Mouse (Mus musculus): Measurements from ENCODE around the gene Igdcc4. TPM values are rescaled to one million over a fixed set of nuclear protein-coding genes. Genes with fewer than 3 reads are reported as not detected.

The Igdcc4 gene
- polyA plus RNA-seq, 1 experiment from 2014 or later = 5.6 TPM

- H3K4me3 ChIP-seq = no peak overlapping the region
- no peaks in the 10 kb centered on the region for H3K9me3 ChIP-seq (replicated peaks)
- H3K27ac ChIP-seq = no peak overlapping the region
- peaks cover 56% of the 10 kb centered on the region for H3K27me3 ChIP-seq (replicated peaks)
- H3K4me1 ChIP-seq = no peaks in the 10 kb centered on the region
- H3K9ac ChIP-seq = no peak overlapping the region
- 57% methylated on average over 2 of the region's 2 CpGs for WGBS (ENCODE audit: insufficient replicate concordance)
- ATAC-seq = no peak
- peaks cover 11% of the 10 kb centered on the region for H3K36me3 ChIP-seq
- no peak overlapping the region for H3K4me2 ChIP-seq
Measured at GRCm38 (mm10) chr9:65117516-65117915, 16.2 kb downstream of the Igdcc4 start.

DNA sequence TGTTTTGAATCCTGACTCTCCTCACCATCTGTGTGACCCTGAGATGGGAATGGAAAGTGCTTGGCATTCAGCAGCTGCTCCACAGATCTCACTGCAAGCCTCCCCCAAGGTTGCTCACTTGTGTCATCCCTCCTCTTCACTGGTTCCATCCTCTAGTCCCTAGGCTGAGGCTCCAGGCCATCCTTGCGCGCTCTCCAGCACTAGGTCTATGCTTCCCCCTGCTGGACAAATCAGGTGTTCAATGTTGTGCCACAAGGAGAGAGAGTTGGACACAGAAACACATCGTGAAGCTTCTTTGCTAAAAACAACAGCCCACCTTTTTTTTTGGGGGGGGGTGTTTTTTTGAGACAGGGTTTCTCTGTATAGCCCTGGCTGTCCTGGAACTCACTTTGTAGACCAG, 19.6 kb downstream of the Igdcc4 start:
- H3K36me3 ChIP-seq = peaks cover 11% of the 10 kb centered on the region
- no peak overlapping the region for H3K27ac ChIP-seq
- 11% methylated on average over 3 of the region's 3 CpGs for WGBS (ENCODE audit: insufficient replicate concordance)
- no peaks in the 10 kb centered on the region for H3K9me3 ChIP-seq (replicated peaks)
- no peak overlapping the region for H3K9ac ChIP-seq
- no peak overlapping the region for H3K4me2 ChIP-seq
- H3K4me3 ChIP-seq = no peak overlapping the region
- peaks cover 64% of the 10 kb centered on the region for H3K27me3 ChIP-seq (replicated peaks)
- ATAC-seq = 0 out of 2 replicates have a peak, but pooled peaks have one; percentile 38
- peaks cover 7% of the 10 kb centered on the region; the same call in 1 of the 2 replicates for H3K4me1 ChIP-seq

- no peak for ATAC-seq
- Histone ChIP-seq H3K27me3 (replicated peaks) (peaks cover 78% of the 10 kb centered on the region), H3K27ac (no peak overlapping the region), H3K36me3 (peaks cover 8% of the 10 kb centered on the region; the same call in 1 of the 2 replicates), H3K4me2 (no peak overlapping the region), H3K4me3 (no peak overlapping the region), H3K9ac (no peak overlapping the region), H3K4me1 (peaks cover 7% of the 10 kb centered on the region; the same call in 1 of the 2 replicates), H3K9me3 (replicated peaks) (no peaks in the 10 kb centered on the region)
- 13% methylated on average over 18 of the region's 18 CpGs for WGBS (ENCODE audit: insufficient replicate concordance)
Measured at GRCm38 (mm10) chr9:65122545-65122944, 21.3 kb downstream of the Igdcc4 start.

DNA sequence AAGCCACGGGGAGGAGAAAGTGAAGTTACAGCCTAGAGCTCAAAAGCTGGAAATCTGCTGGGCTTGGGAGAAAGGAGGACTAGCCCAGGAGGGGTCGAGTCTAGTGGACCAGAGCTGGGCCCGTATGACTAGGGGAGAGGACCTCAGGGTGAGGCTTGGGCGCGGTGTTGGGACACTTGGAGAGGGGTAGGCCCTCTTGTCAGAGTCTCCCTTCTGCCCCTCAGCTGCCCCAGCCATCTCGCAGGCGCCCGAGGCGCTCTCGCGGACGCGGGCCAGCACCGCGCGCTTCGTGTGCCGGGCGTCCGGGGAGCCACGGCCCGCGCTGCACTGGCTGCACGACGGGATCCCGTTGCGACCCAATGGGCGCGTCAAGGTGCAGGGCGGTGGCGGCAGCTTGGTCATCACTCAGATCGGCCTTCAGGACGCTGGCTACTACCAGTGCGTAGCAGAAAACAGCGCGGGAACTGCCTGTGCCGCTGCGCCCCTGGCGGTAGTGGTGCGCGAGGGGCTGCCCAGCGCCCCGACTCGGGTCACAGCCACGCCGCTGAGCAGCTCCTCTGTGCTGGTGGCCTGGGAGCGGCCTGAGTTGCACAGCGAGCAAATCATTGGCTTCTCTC, 22.4 kb downstream of the Igdcc4 start:
- no peak for ATAC-seq
- peaks cover 1% of the 10 kb centered on the region; the same call in 1 of the 2 replicates for H3K36me3 ChIP-seq
- peaks cover 79% of the 10 kb centered on the region for H3K27me3 ChIP-seq (replicated peaks)
- H3K9ac ChIP-seq = no peak overlapping the region
- H3K27ac ChIP-seq = no peak overlapping the region
- 4% methylated on average over 46 of the region's 48 CpGs for WGBS (ENCODE audit: insufficient replicate concordance)
- no peaks in the 10 kb centered on the region for H3K9me3 ChIP-seq (replicated peaks)
- peak overlapping the region; percentile 42 for H3K4me3 ChIP-seq
- H3K4me2 ChIP-seq = peak overlapping the region; percentile 69
- H3K4me1 ChIP-seq = peaks cover 15% of the 10 kb centered on the region; the same call in 1 of the 2 replicates

DNA sequence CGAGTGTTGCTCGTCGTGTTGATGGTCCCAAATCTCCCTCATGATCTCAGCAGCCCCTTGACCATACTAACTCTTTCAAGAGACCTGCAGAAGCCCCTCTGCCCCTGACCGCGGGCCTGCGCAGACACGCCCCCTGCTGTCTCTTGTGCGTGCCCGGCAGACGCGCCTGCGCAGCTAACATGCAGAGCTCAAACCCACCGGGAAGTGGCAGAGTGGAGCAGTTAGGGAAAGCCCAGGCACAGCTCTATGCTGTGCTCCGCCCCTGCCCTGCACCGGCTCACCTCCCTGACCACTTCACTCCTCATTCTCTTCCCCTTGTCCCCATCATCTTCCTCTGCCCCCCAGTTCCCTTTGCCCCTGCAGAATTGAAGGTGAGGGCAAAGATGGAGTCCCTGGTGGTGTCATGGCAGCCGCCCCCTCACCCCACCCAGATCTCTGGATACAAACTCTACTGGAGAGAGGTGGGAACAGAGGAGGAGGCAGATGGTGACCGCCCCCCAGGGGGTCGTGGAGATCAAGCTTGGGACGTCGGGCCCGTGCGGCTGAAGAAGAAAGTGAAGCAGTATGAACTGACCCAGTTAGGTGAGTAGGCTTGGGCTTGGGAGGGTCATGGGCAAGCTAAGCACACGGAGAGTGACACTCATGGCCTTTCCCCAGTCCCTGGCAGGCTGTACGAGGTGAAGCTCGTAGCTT, 27.0 kb downstream of the Igdcc4 start:
- 7% methylated on average over 25 of the region's 25 CpGs for WGBS (ENCODE audit: insufficient replicate concordance)
- Histone ChIP-seq H3K4me2 (peak overlapping the region; percentile 66), H3K36me3 (no peaks in the 10 kb centered on the region), H3K9me3 (replicated peaks) (no peaks in the 10 kb centered on the region), H3K9ac (peak overlapping the region; percentile 30; the same call in 1 of the 2 replicates), H3K27me3 (replicated peaks) (peaks cover 58% of the 10 kb centered on the region), H3K27ac (no peak overlapping the region), H3K4me1 (peaks cover 17% of the 10 kb centered on the region; the same call in 1 of the 2 replicates), H3K4me3 (peak overlapping the region; percentile 39)
- peak; percentile 54 for ATAC-seq

DNA sequence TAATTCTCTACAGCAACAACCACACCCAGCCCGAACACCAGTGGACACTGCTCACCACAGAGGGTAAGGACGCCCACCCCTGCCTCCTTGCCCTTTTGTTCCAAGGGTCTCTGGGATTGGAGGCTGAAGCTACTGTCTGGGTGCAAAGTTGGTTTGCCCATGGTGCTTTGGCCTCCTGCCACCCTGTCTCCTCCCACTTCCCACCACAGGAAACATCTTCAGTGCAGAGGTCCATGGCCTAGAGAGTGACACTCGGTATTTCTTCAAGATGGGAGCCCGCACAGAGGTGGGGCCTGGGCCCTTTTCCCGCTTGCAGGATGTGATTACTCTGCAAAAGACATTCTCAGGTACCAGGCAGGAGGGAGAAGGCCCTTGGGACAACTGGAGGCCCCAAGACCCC, 30.4 kb downstream of the Igdcc4 start:
- H3K27ac ChIP-seq = no peak overlapping the region
- 36% methylated on average over 5 of the region's 5 CpGs for WGBS (ENCODE audit: insufficient replicate concordance)

DNA sequence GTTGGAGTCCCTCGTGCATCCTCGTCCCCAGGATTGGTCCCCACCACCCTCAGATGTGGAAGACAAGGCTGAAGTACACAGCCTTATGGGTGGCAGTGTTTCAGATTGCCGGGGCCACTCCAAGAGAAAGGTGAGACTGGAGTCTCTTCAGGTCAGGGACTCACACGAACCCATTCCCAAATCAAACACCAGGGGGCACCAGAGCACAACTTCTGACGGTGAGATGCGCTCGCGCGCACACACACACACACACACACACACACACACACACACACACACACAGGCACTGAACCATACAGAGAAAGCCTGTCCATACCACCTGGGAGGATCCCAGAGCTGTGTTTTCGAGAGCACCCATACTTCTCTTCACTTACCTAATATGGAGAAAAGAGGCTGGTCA, 32.5 kb downstream of the Igdcc4 start:
- no peak overlapping the region for H3K27ac ChIP-seq
- 0 out of 2 replicates have a peak, but pooled peaks have one; percentile 20 for ATAC-seq
- 4% methylated on average over 10 of the region's 10 CpGs for WGBS (ENCODE audit: insufficient replicate concordance)
- peaks cover 43% of the 10 kb centered on the region for H3K27me3 ChIP-seq (replicated peaks)
- H3K9ac ChIP-seq = no peak overlapping the region
- no peaks in the 10 kb centered on the region for H3K9me3 ChIP-seq (replicated peaks)
- no peak overlapping the region for H3K4me3 ChIP-seq
- H3K4me1 ChIP-seq = 0 out of 2 replicates have a peak, but pooled peaks cover 1% of the 10 kb centered on the region
- H3K4me2 ChIP-seq = no peak overlapping the region
- H3K36me3 ChIP-seq = peaks cover 6% of the 10 kb centered on the region; the same call in 1 of the 2 replicates

More for the DNA sequence above, 30.4 kb downstream of the Igdcc4 start:
- H3K4me1 ChIP-seq = peaks cover 11% of the 10 kb centered on the region; the same call in 1 of the 2 replicates
- no peak overlapping the region for H3K9ac ChIP-seq
- no peaks in the 10 kb centered on the region for H3K9me3 ChIP-seq (replicated peaks)
- H3K36me3 ChIP-seq = peaks cover 6% of the 10 kb centered on the region; the same call in 1 of the 2 replicates
- H3K4me2 ChIP-seq = no peak overlapping the region
- no peak overlapping the region for H3K4me3 ChIP-seq
- ATAC-seq = no peak
- peaks cover 49% of the 10 kb centered on the region for H3K27me3 ChIP-seq (replicated peaks)

- Histone ChIP-seq H3K27ac (no peak overlapping the region), H3K4me1 (no peaks in the 10 kb centered on the region), H3K27me3 (replicated peaks) (peaks cover 52% of the 10 kb centered on the region), H3K36me3 (peaks cover 6% of the 10 kb centered on the region; the same call in 1 of the 2 replicates), H3K4me2 (no peak overlapping the region), H3K9ac (no peak overlapping the region), H3K4me3 (no peak overlapping the region), H3K9me3 (replicated peaks) (no peaks in the 10 kb centered on the region)
- 68% methylated on average over 4 of the region's 4 CpGs for WGBS (ENCODE audit: insufficient replicate concordance)
- no peak for ATAC-seq
Measured at GRCm38 (mm10) chr9:65135126-65135525, 33.8 kb downstream of the Igdcc4 start.

GRCm38 (mm10) chr9:65140491-65140890, 39.2 kb downstream of the Igdcc4 start:
- 0 out of 2 replicates have a peak, but pooled peaks cover 1% of the 10 kb centered on the region for H3K36me3 ChIP-seq
- H3K4me2 ChIP-seq = peak overlapping the region; percentile 69
- H3K9ac ChIP-seq = 0 out of 2 replicates have a peak overlapping the region, but pooled peaks have one; percentile 44
- no peak overlapping the region for H3K27ac ChIP-seq
- peak overlapping the region; percentile 55 for H3K4me3 ChIP-seq
- no peaks in the 10 kb centered on the region for H3K9me3 ChIP-seq (replicated peaks)
- 6% methylated on average over 8 of the region's 8 CpGs for WGBS (ENCODE audit: insufficient replicate concordance)
- H3K27me3 ChIP-seq (replicated peaks) = peaks cover 87% of the 10 kb centered on the region
- no peak for ATAC-seq
- H3K4me1 ChIP-seq = peaks cover 13% of the 10 kb centered on the region; the same call in 1 of the 2 replicates

GRCm38 (mm10) chr9:65140936-65141305, 39.6 kb downstream of the Igdcc4 start, which contains the start of gene Igdcc3:
Gene Igdcc3, plus strand, starts transcription at chr9:65141189.
- peak within 1 kb of the TSS; percentile 47; the same call in 1 of the 2 replicates for H3K27ac ChIP-seq

GRCm38 (mm10) chr9:65141306-65141975, 40.2 kb downstream of the Igdcc4 start:
- H3K27ac ChIP-seq = peak overlapping the region; percentile 47; the same call in 1 of the 2 replicates
- ATAC-seq = peak; percentile 60
- no peaks in the 10 kb centered on the region for H3K9me3 ChIP-seq (replicated peaks)
- H3K4me3 ChIP-seq = peak overlapping the region; percentile 55
- under 1% methylated on average over 73 of the region's 73 CpGs for WGBS (ENCODE audit: insufficient replicate concordance)
- H3K4me2 ChIP-seq = peak overlapping the region; percentile 69
- H3K36me3 ChIP-seq = no peaks in the 10 kb centered on the region
- peaks cover 13% of the 10 kb centered on the region; the same call in 1 of the 2 replicates for H3K4me1 ChIP-seq
- peaks cover 87% of the 10 kb centered on the region for H3K27me3 ChIP-seq (replicated peaks)
- peak overlapping the region; percentile 44 for H3K9ac ChIP-seq

More at GRCm38 (mm10) chr9:65140936-65141305, 39.6 kb downstream of the Igdcc4 start, which contains the start of gene Igdcc3:
- Histone ChIP-seq H3K9me3 (replicated peaks) (no peaks in the 10 kb centered on the region), H3K4me1 (peaks cover 13% of the 10 kb centered on the region; the same call in 1 of the 2 replicates), H3K9ac (peak within 1 kb of the TSS; percentile 44), H3K27me3 (replicated peaks) (peaks cover 87% of the 10 kb centered on the region), H3K4me3 (peak within 1 kb of the TSS; percentile 55), H3K36me3 (no peaks in the 10 kb centered on the region), H3K4me2 (peak within 1 kb of the TSS; percentile 69)
- under 1% methylated on average over 30 of the region's 48 CpGs for WGBS (ENCODE audit: insufficient replicate concordance)
- peak; percentile 30; the same call in 1 of the 2 replicates for ATAC-seq

Measured in liver, embryonic 12.5 days (tissue).